Mouse (Mus musculus): Measurements from ENCODE around the gene Irgm2.

Irgm2 gene

GRCm38 (mm10) chr11:58261826-58262225, 62.4 kb downstream of the Irgm2 start:
- DNase-seq (ENCODE audit: low spot score), result no peak

GRCm38 (mm10) chr11:58262336-58262735, 62.9 kb downstream of the Irgm2 start:
- DNase-seq (ENCODE audit: low spot score), result no peak

- DNase-seq (ENCODE audit: low spot score), result no peak
Observed at GRCm38 (mm10) chr11:58263516-58263915, 64.1 kb downstream of the Irgm2 start.

- DNase-seq (ENCODE audit: low spot score), result no peak
Observed at GRCm38 (mm10) chr11:58264546-58264945, 65.1 kb downstream of the Irgm2 start.

GRCm38 (mm10) chr11:58268285-58268684, 68.9 kb downstream of the Irgm2 start:
- no peak for DNase-seq (ENCODE audit: low spot score)

All from urinary bladder, postnatal 25 days (tissue).